Mouse (Mus musculus) brain, embryonic 14.5 days (tissue): ENCODE results near the gene Gm21969.

Experiments
- CTCF ChIP-seq: fragments of 200-500 bp; IDR thresholded peaks from 2 replicates; pipeline ENCODE4 v1.5.1; 2012; ENCODE audit warnings: inconsistent platforms, mild to moderate bottlenecking, moderate library complexity, borderline replicate concordance; ENCODE audit not compliant: insufficient read depth, insufficient read length; ENCODE audit errors: extremely low read depth
- POLR2A ChIP-seq: fragments of 200-500 bp; IDR thresholded peaks from 2 replicates; pipeline ENCODE4 v1.6.1; 2012; ENCODE audit warnings: mild to moderate bottlenecking, inconsistent platforms, borderline replicate concordance; ENCODE audit not compliant: poor library complexity, insufficient read depth, insufficient read length, severe bottlenecking; ENCODE audit errors: extremely low read depth

- TF ChIP-seq CTCF (no peak), POLR2A (no peak)
These were observed 50.3 kb downstream of the Gm21969 start, which contains the start of gene Tas1r2 for GRCm38 (mm10) chr4:139653238-139653637.
